ENCODE assay signal across 8 mouse cellular contexts in the genomic region with DNA sequence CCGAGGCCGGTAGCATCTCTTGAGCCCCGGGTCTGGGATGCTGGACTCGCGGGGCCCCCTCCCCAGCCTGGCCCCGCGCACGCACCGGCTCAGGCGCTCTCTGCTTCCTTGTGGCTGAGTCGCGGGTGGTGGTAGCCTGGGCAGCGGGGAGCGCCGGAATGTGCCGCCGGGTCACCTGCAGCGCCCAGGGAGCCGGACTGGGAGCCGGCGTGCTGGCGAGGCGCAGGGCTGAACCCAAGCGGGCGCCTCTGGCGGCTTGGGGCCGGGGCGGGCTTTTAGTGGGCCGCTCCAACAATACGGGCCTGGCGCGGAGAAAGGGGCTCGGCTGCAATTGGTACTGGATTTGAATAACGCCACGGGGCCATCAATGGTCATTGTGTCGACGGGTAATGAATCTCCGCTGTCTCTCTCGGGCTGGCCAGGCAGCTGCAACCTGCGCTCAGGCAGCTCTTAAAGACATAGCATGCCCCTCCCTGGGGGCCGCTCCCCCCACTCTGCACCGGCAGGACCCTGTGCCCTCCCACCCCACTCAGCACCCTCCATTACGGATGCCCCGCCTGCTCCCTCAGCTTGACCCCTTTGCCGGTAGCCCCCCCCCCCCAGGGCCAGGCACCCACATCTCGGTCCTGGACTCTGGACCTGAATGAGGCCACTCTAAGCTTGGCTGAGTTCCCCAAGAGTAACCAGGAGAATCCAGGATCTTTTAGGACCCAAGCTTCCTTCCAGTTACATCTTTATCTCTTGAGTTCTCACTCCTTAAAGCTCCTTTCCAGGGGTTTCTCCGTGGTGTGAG. TPM values are rescaled to one million over a fixed set of nuclear protein-coding genes. Genes with fewer than 3 reads are reported as not detected.
A peak's percentile ranks its signal among the peaks of the same experiment; 100 is the strongest.
DNase-seq lines count a peak whose midpoint lies in the region; ATAC-seq and TF ChIP-seq lines count a peak whose summit lies in the region.

No protein-coding gene starts in this region.

- peak overlapping the region; percentile 80 for H3K4me2 ChIP-seq in hindbrain, postnatal 0 days (ENCODE audit: low read depth, low read length)
- peak overlapping the region; percentile 83 for H3K4me2 ChIP-seq in midbrain, embryonic 14.5 days (ENCODE audit: low read length)

- no peak for TF ChIP-seq CTCF in kidney, adult 2 months (conservative IDR thresholded peaks at IDR 0.05; ENCODE audit: insufficient read depth, insufficient read length, low read depth, low read length)
- TF ChIP-seq CTCF in hindbrain, postnatal 0 days (IDR thresholded peaks at IDR 0.05; ENCODE audit: low read depth), result no peak

- H3K36me3 ChIP-seq in kidney, adult 2 months (ENCODE audit: control insufficient read depth, insufficient read depth, low read length), result peaks cover 2% of the 10 kb centered on the region; the same call in 1 of the 2 replicates
- H3K36me3 ChIP-seq in hindbrain, postnatal 0 days (ENCODE audit: insufficient read depth, low read length), result 0 out of 2 replicates have a peak, but pooled peaks cover 9% of the 10 kb centered on the region
- H3K36me3 ChIP-seq in midbrain, embryonic 14.5 days (ENCODE audit: control insufficient read depth, insufficient read depth, low read length), result peaks cover 14% of the 10 kb centered on the region

- no peaks in the 10 kb centered on the region for H3K9me3 ChIP-seq in hindbrain, postnatal 0 days (ENCODE audit: low read length)
- H3K9me3 ChIP-seq in midbrain, embryonic 14.5 days (ENCODE audit: control insufficient read depth, low read length), result no peaks in the 10 kb centered on the region

- H3K27me3 ChIP-seq in kidney, adult 2 months (replicated peaks; ENCODE audit: control insufficient read depth, insufficient read depth, low read length), result no peaks in the 10 kb centered on the region
- no peaks in the 10 kb centered on the region for H3K27me3 ChIP-seq in hindbrain, postnatal 0 days (ENCODE audit: insufficient read depth, low read length)
- H3K27me3 ChIP-seq in midbrain, embryonic 14.5 days (ENCODE audit: control insufficient read depth, insufficient read depth, low read length), result no peaks in the 10 kb centered on the region

- DNase-seq in kidney, adult 2 months, result peak; percentile 43
- DNase-seq in kidney, adult 8-10 months, result no peak
- peak; percentile 85 for DNase-seq in embryo, embryonic 10.5 days (ENCODE audit: low spot score)
- peak; percentile 68 for DNase-seq in hindbrain, postnatal 0 days (ENCODE audit: low spot score)
- DNase-seq in midbrain, embryonic 14.5 days, result peak; percentile 82
- DNase-seq in thymus, postnatal 10 days (ENCODE audit: low spot score in 2 of 2), result no peak
- DNase-seq in ovary, postnatal 36 days (ENCODE audit: low spot score), result no peak
- no peak for DNase-seq in gastrocnemius, adult 8-10 months (ENCODE audit: low spot score in 2 of 2)

- no peak overlapping the region for H3K27ac ChIP-seq in kidney, adult 2 months (ENCODE audit: insufficient read depth, low read depth, low read length)
- peak overlapping the region; percentile 58 for H3K27ac ChIP-seq in hindbrain, postnatal 0 days
- peak overlapping the region; percentile 96 for H3K27ac ChIP-seq in midbrain, embryonic 14.5 days (replicated peaks; ENCODE audit: low read depth, low read length)

- H3K4me3 ChIP-seq in kidney, adult 2 months (ENCODE audit: insufficient read depth, low read depth, low read length), result no peak overlapping the region
- H3K4me3 ChIP-seq in hindbrain, postnatal 0 days (ENCODE audit: low read length), result peak overlapping the region; percentile 58
- H3K4me3 ChIP-seq in midbrain, embryonic 14.5 days (replicated peaks; ENCODE audit: low read depth, low read length), result peak overlapping the region; percentile 82

- TF ChIP-seq POLR2A in kidney, adult 2 months (IDR thresholded peaks at IDR 0.05; ENCODE audit: low read depth, low read length), result no peak

- peak overlapping the region; percentile 77 for H3K9ac ChIP-seq in hindbrain, postnatal 0 days (replicated peaks; ENCODE audit: low read length)
- peak overlapping the region; percentile 97 for H3K9ac ChIP-seq in midbrain, embryonic 14.5 days (replicated peaks; ENCODE audit: low read length)

- ATAC-seq in hindbrain, postnatal 0 days, result peak; percentile 51; the same call in 1 of the 2 replicates
- ATAC-seq in midbrain, embryonic 14.5 days (ENCODE audit: low FRiP score, low TSS enrichment), result peak; percentile 57

- WGBS in kidney, adult 2 months, result 33% methylated on average over 47 of the region's 47 CpGs
- 3% methylated on average over 46 of the region's 47 CpGs for WGBS in hindbrain, postnatal 0 days
- WGBS in midbrain, embryonic 14.5 days, result 2% methylated on average over 47 of the region's 47 CpGs

- no peaks in the 10 kb centered on the region for H3K4me1 ChIP-seq in kidney, adult 2 months (ENCODE audit: control insufficient read depth, insufficient read depth, low read length)
- no peaks in the 10 kb centered on the region for H3K4me1 ChIP-seq in hindbrain, postnatal 0 days (ENCODE audit: insufficient read depth, low read length)
- H3K4me1 ChIP-seq in midbrain, embryonic 14.5 days (ENCODE audit: control insufficient read depth, insufficient read depth, low read length), result peaks cover 32% of the 10 kb centered on the region

RNA-seq across cellular contexts. Expression of a gene that starts 22.7 kb away (rescaled TPM):
- 2.3 and 3.3 TPM in 2 replicates for polyA plus RNA-seq in kidney, adult 2 months (2012; rRNA removed)
- 32.5 and 37.7 TPM in 2 replicates for total RNA-seq in hindbrain, postnatal 0 days (2014; rRNA removed)
- 17.8 and 20.6 TPM in 2 replicates for polyA plus RNA-seq in hindbrain, postnatal 0 days (2015; fragmentation: Nextera tagmentation; extraction: Ambion mirVana)
- 10.9 and 13.2 TPM in 2 replicates for polyA plus RNA-seq in midbrain, embryonic 14.5 days (2014; fragmentation: Nextera tagmentation; extraction: Ambion mirVana)
- total RNA-seq in gastrocnemius, adult 8-10 months (2022), result 1 to 10 TPM; 1.4 to 3.6 (median 1.7) TPM

RNA-seq across cellular contexts. Expression of a gene that starts 26.4 kb away (rescaled TPM):
- 43.9 and 48.1 TPM in 2 replicates for polyA plus RNA-seq in kidney, adult 2 months (2012; rRNA removed)
- total RNA-seq in hindbrain, postnatal 0 days (2014; rRNA removed), result 46.1 and 70.7 TPM in 2 replicates
- 28.7 and 29.3 TPM in 2 replicates for polyA plus RNA-seq in hindbrain, postnatal 0 days (2015; fragmentation: Nextera tagmentation; extraction: Ambion mirVana)
- polyA plus RNA-seq in midbrain, embryonic 14.5 days (2014; fragmentation: Nextera tagmentation; extraction: Ambion mirVana), result 22.4 and 28.0 TPM in 2 replicates
- total RNA-seq in gastrocnemius, adult 8-10 months (2022), result 10 to 100 TPM; 25.7 to 33.0 (median 28.5) TPM

RNA-seq across cellular contexts. Expression of a gene that starts 42.8 kb away (rescaled TPM):
- 17.6 and 21.5 TPM in 2 replicates for polyA plus RNA-seq in kidney, adult 2 months (2012; rRNA removed)
- total RNA-seq in hindbrain, postnatal 0 days (2014; rRNA removed), result 73.1 and 81.7 TPM in 2 replicates
- 78.2 and 88.3 TPM in 2 replicates for polyA plus RNA-seq in hindbrain, postnatal 0 days (2015; fragmentation: Nextera tagmentation; extraction: Ambion mirVana)
- polyA plus RNA-seq in midbrain, embryonic 14.5 days (2014; fragmentation: Nextera tagmentation; extraction: Ambion mirVana), result 47.1 and 60.3 TPM in 2 replicates
- 10 to 100 TPM in 3 of 4 experiments, 1 to 10 TPM in 1; 9.9 to 12.1 (median 11.1) TPM for total RNA-seq in gastrocnemius, adult 8-10 months (2022)

RNA-seq across cellular contexts. Expression of a gene that starts 43.8 kb away (rescaled TPM):
- 49.7 and 56.2 TPM in 2 replicates for polyA plus RNA-seq in kidney, adult 2 months (2012; rRNA removed)
- total RNA-seq in hindbrain, postnatal 0 days (2014; rRNA removed), result 139 TPM in 2 replicates
- 43.4 and 46.4 TPM in 2 replicates for polyA plus RNA-seq in hindbrain, postnatal 0 days (2015; fragmentation: Nextera tagmentation; extraction: Ambion mirVana)
- 36.1 and 40.0 TPM in 2 replicates for polyA plus RNA-seq in midbrain, embryonic 14.5 days (2014; fragmentation: Nextera tagmentation; extraction: Ambion mirVana)
- total RNA-seq in gastrocnemius, adult 8-10 months (2022), result 1 to 10 TPM; 5.4 to 7.5 (median 6.6) TPM

RNA-seq across cellular contexts. Expression of a gene that starts 58.0 kb away (rescaled TPM):
- 32.7 and 46.2 TPM in 2 replicates for polyA plus RNA-seq in kidney, adult 2 months (2012; rRNA removed)
- 47.4 and 49.9 TPM in 2 replicates for total RNA-seq in hindbrain, postnatal 0 days (2014; rRNA removed)
- 32.5 and 34.2 TPM in 2 replicates for polyA plus RNA-seq in hindbrain, postnatal 0 days (2015; fragmentation: Nextera tagmentation; extraction: Ambion mirVana)
- 28.0 and 28.8 TPM in 2 replicates for polyA plus RNA-seq in midbrain, embryonic 14.5 days (2014; fragmentation: Nextera tagmentation; extraction: Ambion mirVana)
- 10 to 100 TPM; 20.8 to 31.6 (median 26.2) TPM for total RNA-seq in gastrocnemius, adult 8-10 months (2022)

Comparison
In these comparisons a context has a peak if more than half of its experiments do, and no peak if none do; other contexts are left out.
1. DNase-seq: peak in kidney, adult 2 months (single experiment), embryo, embryonic 10.5 days (single experiment), hindbrain, postnatal 0 days (single experiment) and midbrain, embryonic 14.5 days (single experiment); none in kidney, adult 8-10 months (0 of 2), thymus, postnatal 10 days (0 of 2), ovary, postnatal 36 days (single experiment) and gastrocnemius, adult 8-10 months (0 of 2).